Mouse (Mus musculus) adrenal gland (tissue): Measurements from ENCODE around the gene Atrn.
"Not testable (repeated sequence)": the region's sequence is repeated elsewhere in the genome, so short reads cannot be mapped to it uniquely, and the experiment has no call there.

Experiments
- intact Hi-C: fragments of 180-260 bp; cut with DNase I; formaldehyde crosslinking; loops from one replicate; pipeline ENCODE4 v1.15.1; 2025

Atrn gene

GRCm38 (mm10) chr2:130950548-130950947, 44.3 kb downstream of the Atrn start:
- intact Hi-C loops, result loop anchor here (2.0 to 5.0 kb wide), 2 partner anchors 43 to 132 kb away; partner anchors contain the start of genes 4930402H24Rik and Atrn

GRCm38 (mm10) chr2:130958906-130959305, 52.6 kb downstream of the Atrn start:
- intact Hi-C loops, result no loop called here

- intact Hi-C loops, result no loop called here
Observed at GRCm38 (mm10) chr2:130961851-130962250, 55.6 kb downstream of the Atrn start.

- intact Hi-C loops, result no loop called here
Observed at GRCm38 (mm10) chr2:130965042-130965441, 58.7 kb downstream of the Atrn start.

GRCm38 (mm10) chr2:130971030-130971429, 64.7 kb downstream of the Atrn start:
- intact Hi-C loops, result no loop called here

- intact Hi-C loops, result no loop called here
Observed at GRCm38 (mm10) chr2:130972386-130972785, 66.1 kb downstream of the Atrn start.

GRCm38 (mm10) chr2:130974928-130975327, 68.6 kb downstream of the Atrn start:
- intact Hi-C loops, result no loop called here

GRCm38 (mm10) chr2:130977589-130977988, 71.3 kb downstream of the Atrn start:
- intact Hi-C loops, result no loop called here

- intact Hi-C loops, result no loop called here
Observed at GRCm38 (mm10) chr2:130978058-130978847, 72.0 kb downstream of the Atrn start.

GRCm38 (mm10) chr2:130979138-130979537, 72.8 kb downstream of the Atrn start:
- intact Hi-C loops, result no loop called here

- intact Hi-C loops, result no loop called here
Observed at GRCm38 (mm10) chr2:130992818-130993217, 86.5 kb downstream of the Atrn start.

- intact Hi-C loops, result no loop called here
Observed at GRCm38 (mm10) chr2:131009123-131009522, 102.8 kb downstream of the Atrn start.

- intact Hi-C loops, result no loop called here
Observed at GRCm38 (mm10) chr2:131010566-131010965, 104.3 kb downstream of the Atrn start.

- intact Hi-C loops, result no loop called here
Observed at GRCm38 (mm10) chr2:131025230-131025629, 118.9 kb downstream of the Atrn start.

GRCm38 (mm10) chr2:131026941-131027340, 120.6 kb downstream of the Atrn start:
- intact Hi-C loops, result no loop called here

GRCm38 (mm10) chr2:131029065-131029935, 123.0 kb downstream of the Atrn start:
- intact Hi-C loops, result no loop called here

- intact Hi-C loops, result no loop called here
Observed at GRCm38 (mm10) chr2:131030561-131030960, 124.3 kb downstream of the Atrn start.

- intact Hi-C loops, result no loop called here
Observed at GRCm38 (mm10) chr2:131030998-131031397, 124.7 kb downstream of the Atrn start.

GRCm38 (mm10) chr2:131031406-131031805, 125.1 kb downstream of the Atrn start:
- intact Hi-C loops, result not testable (repeated sequence)

GRCm38 (mm10) chr2:131036343-131036742, 130.0 kb downstream of the Atrn start:
- intact Hi-C loops, result no loop called here

GRCm38 (mm10) chr2:131036757-131037156, 130.5 kb downstream of the Atrn start:
- intact Hi-C loops, result no loop called here
